Mouse (Mus musculus): Measurements from ENCODE around the gene Usp2. TPM values are rescaled to one million over a fixed set of nuclear protein-coding genes. Genes with fewer than 3 reads are reported as not detected.

The Usp2 gene
- 1.7 and 4.3 TPM in 2 replicates for polyA plus RNA-seq (2012; ENCODE audit: low replicate concordance)

DNA sequence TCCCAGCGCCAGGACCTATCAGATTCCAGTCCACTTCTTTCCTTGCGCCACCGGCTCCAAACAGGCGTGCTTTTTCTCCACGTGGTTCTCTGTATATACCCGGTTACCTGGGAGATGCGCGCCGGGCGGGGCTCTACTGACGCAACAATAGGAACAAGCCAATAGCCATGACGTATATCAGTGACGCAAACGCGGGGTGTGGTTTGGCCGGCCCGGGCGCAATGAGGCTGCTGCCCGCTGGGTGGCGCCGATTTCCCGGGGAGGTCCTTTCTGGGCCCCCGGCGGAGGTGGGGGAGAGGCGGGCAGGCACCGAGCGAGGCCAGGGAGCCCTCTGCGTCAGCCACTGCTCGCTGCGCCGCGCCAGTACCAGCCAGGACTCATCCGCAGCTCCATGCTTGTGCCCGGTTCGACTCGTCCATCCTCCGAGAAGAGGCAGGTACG lies at the start of gene Usp2:
Gene Usp2 (plus strand): TSS at position 237 of the 441 bp plus-strand sequence.

DNA sequence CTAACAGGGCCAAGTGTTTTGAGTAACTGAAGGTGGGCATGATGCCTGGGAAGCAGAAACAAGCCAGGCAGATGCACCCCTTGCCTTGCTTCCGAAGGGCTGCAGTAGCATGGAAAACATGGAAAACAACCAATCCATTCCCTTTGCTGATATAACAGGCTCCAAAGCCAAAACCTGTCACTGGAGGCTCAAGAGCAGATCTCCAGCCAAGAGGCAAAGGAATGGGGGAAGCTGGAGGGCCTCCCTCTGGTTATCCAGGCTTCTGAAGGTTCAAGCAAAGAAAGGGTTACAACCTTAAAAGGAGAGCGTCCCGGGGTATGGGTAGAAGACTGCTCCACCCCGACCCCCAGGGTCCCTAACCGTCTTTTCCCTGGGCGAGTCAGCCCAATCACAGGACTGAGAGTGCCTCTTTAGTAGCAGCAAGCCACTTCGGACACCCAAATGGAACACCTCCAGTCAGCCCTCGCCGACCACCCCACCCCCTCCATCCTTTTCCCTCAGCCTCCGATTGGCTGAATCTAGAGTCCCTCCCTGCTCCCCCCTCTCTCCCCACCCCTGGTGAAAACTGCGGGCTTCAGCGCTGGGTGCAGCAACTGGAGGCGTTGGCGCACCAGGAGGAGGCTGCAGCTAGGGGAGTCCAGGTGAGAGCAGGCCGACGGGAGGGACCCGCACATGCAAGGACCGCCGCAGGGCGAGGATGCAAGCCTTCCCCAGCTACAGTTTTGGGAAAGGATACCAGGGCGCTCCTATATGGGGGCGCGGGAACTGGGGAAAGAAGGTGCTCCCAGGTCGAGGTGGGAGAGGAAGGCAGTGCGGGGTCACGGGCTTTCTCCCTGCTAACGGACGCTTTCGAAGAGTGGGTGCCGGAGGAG lies 23.7 kb upstream of the Usp2 start, which contains the start of gene Thy1:
Gene Thy1 (plus strand): TSS at position 549 of the 872 bp plus-strand sequence.

DNA sequence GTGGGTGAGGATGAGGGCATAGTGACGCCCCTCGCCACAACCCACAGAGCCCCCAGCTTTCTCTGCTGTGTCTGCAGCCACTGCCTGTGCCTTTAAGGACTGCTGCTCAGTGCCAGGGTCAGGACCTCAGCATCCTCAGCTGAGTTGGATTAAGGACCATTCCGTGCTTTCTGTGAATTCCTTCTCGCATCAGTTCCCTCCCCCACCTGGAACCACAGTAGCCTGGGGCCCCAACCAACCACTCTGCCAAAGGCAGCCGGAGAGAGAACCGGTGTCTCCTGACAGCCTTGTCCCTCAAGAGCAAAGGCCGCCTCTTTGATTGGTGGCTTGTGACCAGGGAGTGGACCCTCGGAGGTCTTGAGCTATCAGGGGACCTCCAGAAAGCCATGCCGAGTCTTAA lies 34.7 kb downstream of the Usp2 start, which contains the start of gene Mfrp:
Gene Mfrp (plus strand): TSS at position 240 of the 400 bp plus-strand sequence.

DNA sequence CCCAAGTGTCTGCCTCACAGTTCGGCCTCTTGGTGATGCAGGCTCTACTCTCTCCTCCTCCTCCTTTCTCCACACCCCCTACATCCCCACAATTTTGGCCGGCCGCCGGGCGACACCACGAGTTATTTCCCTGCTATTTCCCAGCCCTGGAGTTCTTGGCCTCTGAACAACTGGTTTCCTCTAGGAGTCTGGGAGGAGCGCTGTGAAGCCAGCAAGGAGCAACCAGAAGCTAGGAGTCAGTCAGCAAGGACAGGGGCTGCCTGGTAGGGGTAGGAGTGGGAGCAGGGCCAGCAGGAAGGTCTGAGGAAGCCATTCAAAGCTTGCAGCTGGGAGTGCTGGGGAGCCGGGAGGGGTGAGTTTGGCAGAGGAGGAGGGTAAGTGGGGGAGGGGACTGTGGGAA lies 40.3 kb downstream of the Usp2 start, which contains the start of gene C1qtnf5:
Gene C1qtnf5 (plus strand): TSS at position 136 of the 400 bp plus-strand sequence.

DNA sequence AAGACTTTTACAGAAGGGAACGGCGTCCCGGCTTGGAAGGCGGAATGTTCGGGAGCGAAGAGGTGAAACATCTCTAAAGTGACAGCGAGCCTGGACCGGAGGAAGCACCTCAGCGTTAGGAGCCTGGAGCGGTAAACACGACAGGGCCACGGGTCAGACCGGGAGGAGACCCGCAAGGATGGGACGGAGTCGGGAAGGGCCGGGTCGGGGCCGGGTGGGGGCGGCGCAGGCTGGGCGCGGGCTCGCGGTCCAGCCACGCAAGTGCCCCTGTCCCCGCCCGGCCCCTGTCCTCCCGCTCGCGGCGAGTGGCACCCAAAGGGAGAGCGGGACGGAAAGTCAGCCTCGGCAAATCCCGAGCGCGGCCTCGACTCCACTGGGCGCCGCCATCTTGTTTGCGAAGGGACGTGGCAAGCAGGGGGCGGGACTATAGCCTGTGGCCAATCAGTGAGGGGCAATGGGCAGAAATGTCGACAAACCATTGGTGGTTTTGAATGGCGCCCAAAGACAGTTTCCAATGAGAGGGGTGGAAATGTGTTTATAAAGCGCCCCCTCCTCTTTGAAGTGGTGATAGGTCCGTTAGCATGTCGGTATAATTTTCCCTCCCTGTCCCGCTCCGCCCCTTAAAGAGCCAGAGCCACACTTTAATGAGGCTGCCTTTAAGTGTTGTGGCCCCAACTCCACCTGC lies 46.4 kb downstream of the Usp2 start, which contains the start of the genes Gm49380 and Rnf26:
Gene Gm49380 (minus strand): TSS at position 396 of the 685 bp plus-strand sequence.
Gene Rnf26 (minus strand): TSS at position 413 of the 685 bp plus-strand sequence.

DNA sequence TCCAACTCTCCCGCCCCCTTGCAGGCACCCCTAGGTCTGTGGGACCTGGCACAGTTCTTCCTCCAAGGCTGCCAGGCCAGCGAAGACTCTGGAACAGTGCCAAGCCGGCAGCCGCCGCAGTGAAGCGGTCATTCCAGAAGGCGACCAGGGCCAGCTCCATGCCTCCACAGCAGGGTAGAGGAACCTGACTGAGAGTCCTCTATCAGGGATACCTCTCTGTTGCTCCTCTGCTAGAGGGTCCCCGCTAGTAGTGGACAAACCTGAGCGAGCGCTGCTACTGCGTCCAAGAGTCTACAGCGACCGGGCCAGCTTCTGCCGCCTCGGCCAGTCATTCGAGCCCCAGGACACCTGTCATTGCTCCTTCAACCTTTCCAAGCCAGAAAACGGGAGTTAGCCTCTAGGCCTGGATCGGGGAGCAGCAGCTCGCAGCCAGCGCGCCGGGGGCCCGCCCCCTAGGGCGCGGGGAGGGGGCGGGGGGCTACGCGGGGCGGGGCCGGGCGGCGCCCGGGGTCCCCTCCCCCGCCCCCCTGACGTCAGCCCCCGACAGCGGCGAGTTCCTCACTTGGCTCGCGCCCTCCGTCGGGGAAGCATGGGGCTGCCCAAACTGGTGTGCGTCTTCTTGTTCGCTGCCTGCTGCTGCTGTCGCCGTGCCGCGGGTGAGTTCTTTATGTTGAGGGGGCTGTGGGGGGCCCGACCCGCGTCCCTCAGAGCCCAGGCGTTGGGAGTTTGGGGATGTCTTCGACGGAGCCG lies 67.5 kb downstream of the Usp2 start, which contains the start of gene Mcam:
Gene Mcam (plus strand): TSS at position 369 of the 750 bp plus-strand sequence.

Other genes with a start within 250 kb of the Usp2 start
- gene Thy1, start 23.6 kb upstream of the Usp2 start, polyA plus RNA-seq (2012; ENCODE audit: low replicate concordance), result 101 and 336 TPM in 2 replicates
- gene Mfrp, start 34.7 kb downstream of the Usp2 start, polyA plus RNA-seq (2012; ENCODE audit: low replicate concordance), result not detected in 2 replicates
- gene C1qtnf5, start 40.2 kb downstream of the Usp2 start, polyA plus RNA-seq (2012; ENCODE audit: low replicate concordance), result 0.13 TPM in 1 of 2 replicates, not detected in the other
- not detected in 2 replicates for gene Gm49380, start 46.5 kb downstream of the Usp2 start, polyA plus RNA-seq (2012; ENCODE audit: low replicate concordance)
- gene Rnf26, start 46.5 kb downstream of the Usp2 start, polyA plus RNA-seq (2012; ENCODE audit: low replicate concordance), result 15.4 and 36.4 TPM in 2 replicates
- 2.2 and 2.4 TPM in 2 replicates for gene Mcam, start 67.4 kb downstream of the Usp2 start, polyA plus RNA-seq (2012; ENCODE audit: low replicate concordance)
- gene Cbl, start 167.0 kb downstream of the Usp2 start, polyA plus RNA-seq (2012; ENCODE audit: low replicate concordance), result 24.4 and 63.9 TPM in 2 replicates
- not detected in 2 replicates for gene Ccdc153, start 173.7 kb downstream of the Usp2 start, polyA plus RNA-seq (2012; ENCODE audit: low replicate concordance)
- 0.12 TPM in 1 of 2 replicates, not detected in the other for gene Pdzd3, start 184.4 kb downstream of the Usp2 start, polyA plus RNA-seq (2012; ENCODE audit: low replicate concordance)
- gene Nlrx1, start 201.6 kb downstream of the Usp2 start, polyA plus RNA-seq (2012; ENCODE audit: low replicate concordance), result 9.7 and 13.4 TPM in 2 replicates
- 0.55 and 16.6 TPM in 2 replicates for gene Abcg4, start 221.6 kb downstream of the Usp2 start, polyA plus RNA-seq (2012; ENCODE audit: low replicate concordance)
- gene Hinfp, start 238.7 kb downstream of the Usp2 start, polyA plus RNA-seq (2012; ENCODE audit: low replicate concordance), result 6.5 and 11.9 TPM in 2 replicates